Mouse (Mus musculus): ENCODE measurements around the gene Zic1. TPM values are rescaled to one million over a fixed set of nuclear protein-coding genes. Genes with fewer than 3 reads are reported as not detected.

Zic1 gene
- polyA plus RNA-seq, 1 experiment from 2014 or later = not detected

- Histone ChIP-seq H3K4me3 (ENCODE audit: low read depth, low read length) (no peak overlapping the region), H3K4me2 (replicated peaks; ENCODE audit: low read depth, low read length) (no peak overlapping the region), H3K9ac (replicated peaks; ENCODE audit: low read depth) (no peak overlapping the region), H3K4me1 (ENCODE audit: insufficient read depth, low read depth, low read length) (no peaks in the 10 kb centered on the region), H3K36me3 (ENCODE audit: insufficient read depth, low read length) (no peaks in the 10 kb centered on the region), H3K27me3 (replicated peaks; ENCODE audit: insufficient read depth, low read length) (peaks cover 48% of the 10 kb centered on the region), H3K27ac (ENCODE audit: low read length) (no peak overlapping the region), H3K9me3 (ENCODE audit: low read length) (no peaks in the 10 kb centered on the region)
- no peak for DNase-seq (ENCODE audit: low spot score)
- WGBS = 2% methylated on average over 13 of the region's 13 CpGs
- no peak for ATAC-seq
- no peak for TF ChIP-seq EP300 (IDR thresholded peaks at IDR 0.05)
- no peak for TF ChIP-seq CTCF (IDR thresholded peaks at IDR 0.05)
These were observed 38.6 kb upstream of the Zic1 start for GRCm38 (mm10) chr9:91404229-91404628.

- Histone ChIP-seq H3K4me3 (ENCODE audit: low read depth, low read length) (no peak overlapping the region), H3K36me3 (ENCODE audit: insufficient read depth, low read length) (no peaks in the 10 kb centered on the region), H3K27me3 (replicated peaks; ENCODE audit: insufficient read depth, low read length) (peaks cover 43% of the 10 kb centered on the region), H3K4me1 (ENCODE audit: insufficient read depth, low read depth, low read length) (no peaks in the 10 kb centered on the region), H3K4me2 (replicated peaks; ENCODE audit: low read depth, low read length) (no peak overlapping the region), H3K9me3 (ENCODE audit: low read length) (no peaks in the 10 kb centered on the region), H3K9ac (replicated peaks; ENCODE audit: low read depth) (no peak overlapping the region), H3K27ac (ENCODE audit: low read length) (no peak overlapping the region)
- no peak for ATAC-seq
- WGBS = 2% methylated on average over 10 of the region's 10 CpGs
- TF ChIP-seq CTCF (IDR thresholded peaks at IDR 0.05) (no peak), EP300 (IDR thresholded peaks at IDR 0.05) (no peak)
- no peak for DNase-seq (ENCODE audit: low spot score)
These were observed 35.9 kb upstream of the Zic1 start for GRCm38 (mm10) chr9:91401471-91401870.

- no peak for TF ChIP-seq EP300 (IDR thresholded peaks at IDR 0.05)
- Histone ChIP-seq H3K4me1 (ENCODE audit: insufficient read depth, low read depth, low read length) (no peaks in the 10 kb centered on the region), H3K27ac (ENCODE audit: low read length) (no peak overlapping the region), H3K9ac (replicated peaks; ENCODE audit: low read depth) (no peak overlapping the region), H3K4me3 (ENCODE audit: low read depth, low read length) (no peak overlapping the region), H3K9me3 (ENCODE audit: low read length) (no peaks in the 10 kb centered on the region), H3K4me2 (replicated peaks; ENCODE audit: low read depth, low read length) (no peak overlapping the region), H3K36me3 (ENCODE audit: insufficient read depth, low read length) (no peaks in the 10 kb centered on the region), H3K27me3 (replicated peaks; ENCODE audit: insufficient read depth, low read length) (peaks cover 41% of the 10 kb centered on the region)
- 12% methylated on average over 8 of the region's 8 CpGs for WGBS
- DNase-seq (ENCODE audit: low spot score) (no peak), ATAC-seq (no peak)
These were observed 35.0 kb upstream of the Zic1 start for GRCm38 (mm10) chr9:91400482-91401093.

GRCm38 (mm10) chr9:91399976-91400375, 34.4 kb upstream of the Zic1 start:
- H3K27ac ChIP-seq (ENCODE audit: low read length) = no peak overlapping the region
- TF ChIP-seq CTCF (IDR thresholded peaks at IDR 0.05) = no peak
- no peak for TF ChIP-seq EP300 (IDR thresholded peaks at IDR 0.05)
- no peaks in the 10 kb centered on the region for H3K36me3 ChIP-seq (ENCODE audit: insufficient read depth, low read length)
- H3K9me3 ChIP-seq (ENCODE audit: low read length) = no peaks in the 10 kb centered on the region
- DNase-seq (ENCODE audit: low spot score) (no peak), ATAC-seq (no peak)
- no peak overlapping the region for H3K4me3 ChIP-seq (ENCODE audit: low read depth, low read length)
- no peaks in the 10 kb centered on the region for H3K4me1 ChIP-seq (ENCODE audit: insufficient read depth, low read depth, low read length)
- no peak overlapping the region for H3K4me2 ChIP-seq (replicated peaks; ENCODE audit: low read depth, low read length)
- H3K27me3 ChIP-seq (replicated peaks; ENCODE audit: insufficient read depth, low read length) = peaks cover 40% of the 10 kb centered on the region
- WGBS = 22% methylated on average over 7 of the region's 7 CpGs
- no peak overlapping the region for H3K9ac ChIP-seq (replicated peaks; ENCODE audit: low read depth)

GRCm38 (mm10) chr9:91395066-91395772, 29.6 kb upstream of the Zic1 start:
- peaks cover 44% of the 10 kb centered on the region for H3K27me3 ChIP-seq (replicated peaks; ENCODE audit: insufficient read depth, low read length)
- DNase-seq (ENCODE audit: low spot score) (no peak), ATAC-seq (no peak)
- no peaks in the 10 kb centered on the region for H3K4me1 ChIP-seq (ENCODE audit: insufficient read depth, low read depth, low read length)
- no peak overlapping the region for H3K9ac ChIP-seq (replicated peaks; ENCODE audit: low read depth)
- WGBS = 14% methylated on average over 14 of the region's 14 CpGs
- H3K9me3 ChIP-seq (ENCODE audit: low read length) = no peaks in the 10 kb centered on the region
- no peak overlapping the region for H3K4me3 ChIP-seq (ENCODE audit: low read depth, low read length)
- TF ChIP-seq CTCF (IDR thresholded peaks at IDR 0.05) = no peak
- H3K36me3 ChIP-seq (ENCODE audit: insufficient read depth, low read length) = no peaks in the 10 kb centered on the region
- H3K4me2 ChIP-seq (replicated peaks; ENCODE audit: low read depth, low read length) = no peak overlapping the region
- H3K27ac ChIP-seq (ENCODE audit: low read length) = no peak overlapping the region

GRCm38 (mm10) chr9:91394211-91394646, 28.6 kb upstream of the Zic1 start:
- TF ChIP-seq EP300 (IDR thresholded peaks at IDR 0.05) = no peak
- TF ChIP-seq CTCF (IDR thresholded peaks at IDR 0.05) = no peak
- Histone ChIP-seq H3K4me3 (ENCODE audit: low read depth, low read length) (no peak overlapping the region), H3K27me3 (replicated peaks; ENCODE audit: insufficient read depth, low read length) (peaks cover 41% of the 10 kb centered on the region), H3K4me1 (ENCODE audit: insufficient read depth, low read depth, low read length) (no peaks in the 10 kb centered on the region), H3K9ac (replicated peaks; ENCODE audit: low read depth) (no peak overlapping the region), H3K27ac (ENCODE audit: low read length) (no peak overlapping the region), H3K9me3 (ENCODE audit: low read length) (no peaks in the 10 kb centered on the region), H3K36me3 (ENCODE audit: insufficient read depth, low read length) (no peaks in the 10 kb centered on the region), H3K4me2 (replicated peaks; ENCODE audit: low read depth, low read length) (no peak overlapping the region)
- ATAC-seq (no peak), DNase-seq (ENCODE audit: low spot score) (no peak)
- WGBS = 2% methylated on average over 14 of the region's 14 CpGs
